In genomic region chr9:15306398-15307119, GRCm38 (mm10) we compare ENCODE assay signal across 8 mouse cellular contexts. TPM values are rescaled to one million over a fixed set of nuclear protein-coding genes. Genes with fewer than 3 reads are reported as not detected.
DNase-seq lines count a peak whose midpoint lies in the region; ATAC-seq and TF ChIP-seq lines count a peak whose summit lies in the region.

Gene 4931406C07Rik, minus strand, starts transcription at chr9:15306448.

- no peak for DNase-seq in left cerebral cortex, adult 2 months (ENCODE audit: extremely low spot score in 1 of 2, low spot score in 2 of 2)
- no peak for DNase-seq in left cerebral cortex, adult 11 months (ENCODE audit: low spot score)
- no peak for DNase-seq in Patski (ENCODE audit: low read depth, low spot score)
- peak; percentile 64 for DNase-seq in embryonic facial prominence, embryonic 14.5 days (ENCODE audit: low spot score)
- no peak for DNase-seq in liver, embryonic 14.5 days (ENCODE audit: low read depth in 3 of 3, low spot score in 3 of 3)
- no peak for DNase-seq in stomach, postnatal 0 days (ENCODE audit: low spot score)
- no peak for DNase-seq in ovary, postnatal 14 days (ENCODE audit: low spot score)

- peak within 1 kb of the TSS; percentile 84 for H3K4me2 ChIP-seq in embryonic facial prominence, embryonic 14.5 days (ENCODE audit: low read depth, low read length)
- peak within 1 kb of the TSS; percentile 83 for H3K4me2 ChIP-seq in hindbrain, embryonic 13.5 days
- peak within 1 kb of the TSS; percentile 83 for H3K4me2 ChIP-seq in liver, embryonic 14.5 days (ENCODE audit: low read depth)
- H3K4me2 ChIP-seq in stomach, postnatal 0 days (replicated peaks; ENCODE audit: low read depth) = peak within 1 kb of the TSS; percentile 76

- under 1% methylated on average over 35 of the region's 35 CpGs for WGBS in embryonic facial prominence, embryonic 14.5 days
- under 1% methylated on average over 35 of the region's 35 CpGs for WGBS in hindbrain, embryonic 13.5 days
- under 1% methylated on average over 35 of the region's 35 CpGs for WGBS in liver, embryonic 14.5 days (ENCODE audit: insufficient replicate concordance)
- under 1% methylated on average over 35 of the region's 35 CpGs for WGBS in stomach, postnatal 0 days

- no peak for TF ChIP-seq EP300 in liver, embryonic 14.5 days (IDR thresholded peaks at IDR 0.05; ENCODE audit: low read depth)
- TF ChIP-seq EP300 in stomach, postnatal 0 days (optimal IDR thresholded peaks at IDR 0.05) = no peak

- peak within 1 kb of the TSS; percentile 96 for H3K9ac ChIP-seq in embryonic facial prominence, embryonic 14.5 days (ENCODE audit: low read depth, low read length)
- H3K9ac ChIP-seq in hindbrain, embryonic 13.5 days = peak within 1 kb of the TSS; percentile 90
- peak within 1 kb of the TSS; percentile 78 for H3K9ac ChIP-seq in liver, embryonic 14.5 days (replicated peaks)
- H3K9ac ChIP-seq in stomach, postnatal 0 days (ENCODE audit: low read length) = peak within 1 kb of the TSS; percentile 98

- no peaks in the 10 kb centered on the region for H3K9me3 ChIP-seq in embryonic facial prominence, embryonic 14.5 days (ENCODE audit: control insufficient read depth, low read length)
- H3K9me3 ChIP-seq in hindbrain, embryonic 13.5 days = no peaks in the 10 kb centered on the region
- no peaks in the 10 kb centered on the region for H3K9me3 ChIP-seq in liver, embryonic 14.5 days (ENCODE audit: control insufficient read depth, low read length)
- no peaks in the 10 kb centered on the region for H3K9me3 ChIP-seq in stomach, postnatal 0 days (ENCODE audit: control insufficient read depth, low read length)

- TF ChIP-seq CTCF in left cerebral cortex, adult 2 months (IDR thresholded peaks at IDR 0.05) = no peak
- TF ChIP-seq CTCF in Patski (IDR thresholded peaks at IDR 0.05) = no peak
- peak; percentile 7; the same call in 1 of the 2 replicates for TF ChIP-seq CTCF in liver, embryonic 14.5 days (IDR thresholded peaks at IDR 0.05; ENCODE audit: low read depth)
- TF ChIP-seq CTCF in stomach, postnatal 0 days (IDR thresholded peaks at IDR 0.05; ENCODE audit: low read depth) = no peak

- POLR2A ChIA-PET in Patski (lab: Charles Lee) = interaction anchor here (1.5 to 2.0 kb wide), 2 partner anchors 12 to 27 kb away, joined by 3 to 5 read pairs; partner anchors contain the start of gene Med17

- in situ Hi-C loops in Patski (cut with MboI; ENCODE audit: low pct_unique_long_range_greater_than_20kb) = loop anchor here (25.0 kb wide), 1 partner anchor 1494 kb away; no protein-coding TSS in a partner anchor

- CTCF ChIA-PET in Patski (lab: Charles Lee) = interaction anchor here (0.8 to 1.5 kb wide), 3 partner anchors 12 to 24 kb away, joined by 3 read pairs; no protein-coding TSS in a partner anchor

- peak within 1 kb of the TSS; percentile 92 for H3K27ac ChIP-seq in left cerebral cortex, adult 2 months
- H3K27ac ChIP-seq in embryonic facial prominence, embryonic 14.5 days (replicated peaks; ENCODE audit: low read depth, low read length) = peak within 1 kb of the TSS; percentile 94
- peak within 1 kb of the TSS; percentile 91 for H3K27ac ChIP-seq in hindbrain, embryonic 13.5 days
- peak within 1 kb of the TSS; percentile 44 for H3K27ac ChIP-seq in liver, embryonic 14.5 days
- H3K27ac ChIP-seq in stomach, postnatal 0 days (replicated peaks) = peak within 1 kb of the TSS; percentile 95

- H3K27me3 ChIP-seq in Patski = no peaks in the 10 kb centered on the region
- no peaks in the 10 kb centered on the region for H3K27me3 ChIP-seq in embryonic facial prominence, embryonic 14.5 days (replicated peaks; ENCODE audit: control insufficient read depth, insufficient read depth, low read length)
- no peaks in the 10 kb centered on the region for H3K27me3 ChIP-seq in hindbrain, embryonic 13.5 days
- no peaks in the 10 kb centered on the region for H3K27me3 ChIP-seq in liver, embryonic 14.5 days (ENCODE audit: control insufficient read depth, insufficient read depth, low read length)
- H3K27me3 ChIP-seq in stomach, postnatal 0 days (ENCODE audit: control insufficient read depth, insufficient read depth, low read length) = no peaks in the 10 kb centered on the region

- peak within 1 kb of the TSS; percentile 98 for H3K4me3 ChIP-seq in left cerebral cortex, adult 2 months
- peak within 1 kb of the TSS; percentile 83 for H3K4me3 ChIP-seq in embryonic facial prominence, embryonic 14.5 days (ENCODE audit: low read depth, low read length)
- H3K4me3 ChIP-seq in hindbrain, embryonic 13.5 days = peak within 1 kb of the TSS; percentile 72
- peak within 1 kb of the TSS; percentile 71 to 72 for H3K4me3 ChIP-seq in liver, embryonic 14.5 days (ENCODE audit: insufficient read depth in 1 of 2, low read depth in 2 of 2, low read length in 2 of 2)
- H3K4me3 ChIP-seq in stomach, postnatal 0 days (ENCODE audit: low read depth, low read length) = peak within 1 kb of the TSS; percentile 86

- intact Hi-C loops in left cerebral cortex, adult 2 months (cut with DNase I) = loop anchor here (2.0 kb wide), 1 partner anchor 28 kb away; the partner anchor contains the start of gene Med17

- H3K4me1 ChIP-seq in embryonic facial prominence, embryonic 14.5 days (ENCODE audit: control insufficient read depth, insufficient read depth, low read length) = peaks cover 19% of the 10 kb centered on the region
- peaks cover 40% of the 10 kb centered on the region for H3K4me1 ChIP-seq in hindbrain, embryonic 13.5 days (replicated peaks)
- H3K4me1 ChIP-seq in liver, embryonic 14.5 days (replicated peaks; ENCODE audit: control insufficient read depth in 2 of 2, insufficient read depth in 2 of 2, low read length in 1 of 2) = peaks cover 5 to 18% of the 10 kb centered on the region in 2 experiments
- 0 out of 2 replicates have a peak, but pooled peaks cover 3% of the 10 kb centered on the region for H3K4me1 ChIP-seq in stomach, postnatal 0 days (replicated peaks; ENCODE audit: control insufficient read depth, insufficient read depth)

- peaks cover 42% of the 10 kb centered on the region for H3K36me3 ChIP-seq in embryonic facial prominence, embryonic 14.5 days (ENCODE audit: control insufficient read depth, insufficient read depth, low read length)
- peaks cover 29% of the 10 kb centered on the region for H3K36me3 ChIP-seq in hindbrain, embryonic 13.5 days
- peaks cover 34% of the 10 kb centered on the region for H3K36me3 ChIP-seq in liver, embryonic 14.5 days (replicated peaks; ENCODE audit: control insufficient read depth, insufficient read depth, low read depth)
- peaks cover 10% of the 10 kb centered on the region for H3K36me3 ChIP-seq in stomach, postnatal 0 days (ENCODE audit: control insufficient read depth, insufficient read depth, low read length)

- peak; percentile 56 for ATAC-seq in Patski
- ATAC-seq in embryonic facial prominence, embryonic 14.5 days (ENCODE audit: low read depth) = peak; percentile 81
- ATAC-seq in hindbrain, embryonic 13.5 days (ENCODE audit: low FRiP score) = peak; percentile 90
- no peak for ATAC-seq in liver, embryonic 14.5 days (ENCODE audit: insufficient read depth)
- ATAC-seq in stomach, postnatal 0 days (ENCODE audit: low FRiP score, low TSS enrichment) = no peak; the same call in 1 of the 2 replicates

RNA-seq across cellular contexts. Expression of gene 4931406C07Rik, which starts in this region (rescaled TPM):
- total RNA-seq in left cerebral cortex, adult 2 months (2021) = 10 to 100 TPM; 17.6 to 19.2 TPM
- 75.9 TPM for polyA plus RNA-seq in Patski (2021)
- 9.5 and 10.1 TPM in 2 replicates for polyA plus RNA-seq in embryonic facial prominence, embryonic 14.5 days (2014; fragmentation: Nextera tagmentation; extraction: Ambion mirVana)
- 15.4 and 16.8 TPM in 2 replicates for polyA plus RNA-seq in hindbrain, embryonic 13.5 days (2015; fragmentation: Nextera tagmentation; extraction: Ambion mirVana)
- 4.0 and 5.9 TPM in 2 replicates for polyA plus RNA-seq in liver, embryonic 14.5 days (2012; rRNA removed)
- polyA plus RNA-seq in liver, embryonic 14.5 days (2014; fragmentation: Nextera tagmentation; extraction: Ambion mirVana) = 2.3 and 2.7 TPM in 2 replicates
- 6.6 and 6.7 TPM in 2 replicates for polyA plus RNA-seq in stomach, postnatal 0 days (2015; fragmentation: Nextera tagmentation; extraction: Ambion mirVana)

Comparison
In these comparisons a context has a peak if more than half of its experiments do, and no peak if none do; other contexts are left out.
1. H3K27ac ChIP-seq: peak in every context shown above with its lines; median percentile 95 in stomach, postnatal 0 days; 94 in embryonic facial prominence, embryonic 14.5 days; 92 in left cerebral cortex, adult 2 months; 91 in hindbrain, embryonic 13.5 days; 44 in liver, embryonic 14.5 days.
2. ATAC-seq: peak in Patski (single experiment), embryonic facial prominence, embryonic 14.5 days (single experiment) and hindbrain, embryonic 13.5 days (single experiment); none in liver, embryonic 14.5 days (single experiment) and stomach, postnatal 0 days (single experiment).
3. Peak in every context shown above with its lines, with median percentiles within 50 percentile points of each other: H3K4me3 ChIP-seq, H3K4me2 ChIP-seq and H3K9ac ChIP-seq.